Mouse (Mus musculus): ENCODE results near the gene Prmt1. TPM values are rescaled to one million over a fixed set of nuclear protein-coding genes. Genes with fewer than 3 reads are reported as not detected.

Gene Prmt1
- polyA plus RNA-seq, 1 experiment from 2014 or later: 355 TPM

DNA sequence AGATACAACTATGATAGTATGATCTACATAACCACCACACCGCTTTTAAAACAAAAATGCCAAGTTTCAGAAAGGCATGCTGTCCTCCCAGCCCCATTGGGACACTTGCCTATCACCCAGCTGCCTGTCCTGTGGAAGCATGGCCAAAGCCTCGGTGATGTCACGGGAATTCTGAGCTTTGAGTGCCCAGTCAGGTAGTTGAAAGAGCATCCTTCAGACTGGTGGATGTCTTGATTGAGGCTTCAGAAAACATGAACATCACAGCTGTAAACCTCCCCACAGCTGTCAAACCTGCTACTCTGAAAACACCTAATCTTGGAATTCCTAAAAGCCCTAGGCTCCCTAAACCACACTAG lies 27.7 kb upstream of the Prmt1 start:
- Histone ChIP-seq H3K36me3 (ENCODE audit: control insufficient read depth, insufficient read depth) (peaks cover 31% of the 10 kb centered on the region), H3K9me3 (replicated peaks; ENCODE audit: control insufficient read depth, low read length) (no peaks in the 10 kb centered on the region), H3K27me3 (ENCODE audit: control insufficient read depth, insufficient read depth, low read length) (no peaks in the 10 kb centered on the region), H3K9ac (ENCODE audit: low read length) (no peak overlapping the region), H3K4me3 (ENCODE audit: low read length) (no peak overlapping the region), H3K4me2 (ENCODE audit: low read depth, low read length) (no peak overlapping the region), H3K27ac (ENCODE audit: low read length) (no peak overlapping the region), H3K4me1 (ENCODE audit: control insufficient read depth, insufficient read depth, low read length) (peaks cover 16% of the 10 kb centered on the region)
- 85% methylated on average over 3 of the region's 3 CpGs for WGBS
- ATAC-seq (replicated peaks; ENCODE audit: extremely low read depth, insufficient read depth, low FRiP score): no peak

DNA sequence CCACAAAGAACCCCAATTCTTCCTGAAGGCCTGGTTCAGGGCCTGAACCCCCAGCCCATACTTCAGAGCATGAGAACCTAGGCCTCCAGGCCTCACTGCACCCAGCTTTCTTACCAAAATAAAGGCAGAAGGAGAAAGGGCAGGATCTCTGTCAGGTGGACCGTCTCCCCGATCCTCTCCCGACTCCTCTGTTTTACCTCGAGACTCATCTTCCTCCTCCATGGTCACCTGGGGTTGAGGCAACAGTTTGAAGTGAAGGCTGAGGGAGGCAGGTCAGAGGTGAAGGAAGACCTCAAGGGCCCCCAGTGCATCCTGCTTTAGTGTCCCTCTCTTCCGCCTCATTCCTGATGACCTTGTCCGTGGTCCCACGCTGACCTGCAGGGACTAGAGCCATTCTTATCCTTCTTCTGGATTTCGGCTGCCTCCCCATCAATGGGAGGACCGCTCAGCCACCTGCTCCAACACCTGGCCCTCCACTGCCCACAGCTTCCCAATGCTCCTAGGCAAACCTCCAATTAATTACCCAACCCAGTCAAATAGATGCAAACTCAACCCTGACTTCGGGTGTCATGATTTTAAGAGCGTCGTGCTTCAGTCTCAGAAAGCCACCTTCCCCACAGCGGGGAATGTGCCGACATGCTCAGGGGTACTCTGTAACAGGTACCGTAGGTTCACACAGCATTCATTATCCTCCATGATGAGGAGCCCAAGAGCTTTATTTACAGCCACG lies 27.2 kb upstream of the Prmt1 start:
- H3K27me3 ChIP-seq (ENCODE audit: control insufficient read depth, insufficient read depth, low read length): no peaks in the 10 kb centered on the region
- 93% methylated on average over 16 of the region's 16 CpGs for WGBS
- no peak for ATAC-seq (replicated peaks; ENCODE audit: extremely low read depth, insufficient read depth, low FRiP score)
- H3K36me3 ChIP-seq (ENCODE audit: control insufficient read depth, insufficient read depth): peaks cover 35% of the 10 kb centered on the region
- no peak overlapping the region for H3K4me3 ChIP-seq (ENCODE audit: low read length)
- no peak overlapping the region for H3K9ac ChIP-seq (ENCODE audit: low read length)
- H3K27ac ChIP-seq (ENCODE audit: low read length): no peak overlapping the region
- H3K4me2 ChIP-seq (ENCODE audit: low read depth, low read length): no peak overlapping the region
- peaks cover 10% of the 10 kb centered on the region for H3K4me1 ChIP-seq (ENCODE audit: control insufficient read depth, insufficient read depth, low read length)
- H3K9me3 ChIP-seq (replicated peaks; ENCODE audit: control insufficient read depth, low read length): no peaks in the 10 kb centered on the region

DNA sequence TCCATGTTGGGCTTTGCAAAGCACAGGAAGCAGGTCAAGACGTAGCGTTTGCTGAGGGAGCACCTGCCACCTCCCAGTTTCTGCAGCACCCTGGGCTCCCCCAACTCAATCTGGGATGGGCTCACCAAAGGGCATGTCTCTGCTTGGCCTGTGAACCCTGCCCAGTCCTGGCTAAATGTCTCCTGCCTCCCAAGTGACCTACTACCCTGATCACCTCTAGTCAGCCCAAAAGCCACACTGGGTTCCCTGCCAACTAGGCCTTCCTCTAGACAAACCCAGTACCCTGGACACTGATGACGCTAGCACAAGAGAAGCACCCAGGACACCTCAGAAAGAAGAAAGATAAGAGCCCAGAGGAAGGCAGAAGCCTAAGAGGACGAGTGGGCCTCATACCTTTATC lies 26.5 kb upstream of the Prmt1 start:
- WGBS: 75% methylated on average over 4 of the region's 4 CpGs
- no peak overlapping the region for H3K4me3 ChIP-seq (ENCODE audit: low read length)

DNA sequence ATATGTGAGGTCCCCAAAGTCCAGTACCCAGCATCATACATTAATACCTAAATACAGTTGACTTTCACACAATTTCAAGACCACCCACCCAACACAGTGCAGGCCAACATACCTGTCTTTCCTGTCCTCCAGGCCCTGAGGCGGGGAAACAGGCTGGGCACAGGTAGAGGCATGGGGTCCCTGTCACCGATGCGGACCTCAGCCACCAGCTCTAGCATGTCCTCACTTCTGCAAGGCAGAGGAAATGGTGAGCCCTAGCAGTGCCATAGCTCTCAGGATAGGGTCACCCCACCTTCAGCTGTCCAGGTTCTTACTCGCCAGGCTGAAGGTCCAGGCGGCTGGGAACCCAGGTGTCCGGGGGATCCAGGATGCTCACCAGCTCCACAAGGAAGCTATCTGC lies 25.6 kb upstream of the Prmt1 start:
- ATAC-seq (replicated peaks; ENCODE audit: extremely low read depth, insufficient read depth, low FRiP score): no peak
- H3K27me3 ChIP-seq (ENCODE audit: control insufficient read depth, insufficient read depth, low read length): no peaks in the 10 kb centered on the region
- WGBS: 96% methylated on average over 6 of the region's 6 CpGs
- H3K36me3 ChIP-seq (ENCODE audit: control insufficient read depth, insufficient read depth): peaks cover 50% of the 10 kb centered on the region
- H3K4me1 ChIP-seq (ENCODE audit: control insufficient read depth, insufficient read depth, low read length): peaks cover 8% of the 10 kb centered on the region
- H3K9me3 ChIP-seq (replicated peaks; ENCODE audit: control insufficient read depth, low read length): no peaks in the 10 kb centered on the region
- H3K4me3 ChIP-seq (ENCODE audit: low read length): no peak overlapping the region
- H3K9ac ChIP-seq (ENCODE audit: low read length): no peak overlapping the region
- H3K4me2 ChIP-seq (ENCODE audit: low read depth, low read length): no peak overlapping the region
- H3K27ac ChIP-seq (ENCODE audit: low read length): no peak overlapping the region

More for the DNA sequence above, 26.5 kb upstream of the Prmt1 start:
- ATAC-seq (replicated peaks; ENCODE audit: extremely low read depth, insufficient read depth, low FRiP score): no peak
- H3K9me3 ChIP-seq (replicated peaks; ENCODE audit: control insufficient read depth, low read length): no peaks in the 10 kb centered on the region
- no peak overlapping the region for H3K27ac ChIP-seq (ENCODE audit: low read length)
- H3K27me3 ChIP-seq (ENCODE audit: control insufficient read depth, insufficient read depth, low read length): no peaks in the 10 kb centered on the region
- H3K36me3 ChIP-seq (ENCODE audit: control insufficient read depth, insufficient read depth): peaks cover 42% of the 10 kb centered on the region
- H3K4me1 ChIP-seq (ENCODE audit: control insufficient read depth, insufficient read depth, low read length): peaks cover 8% of the 10 kb centered on the region
- no peak overlapping the region for H3K9ac ChIP-seq (ENCODE audit: low read length)
- H3K4me2 ChIP-seq (ENCODE audit: low read depth, low read length): no peak overlapping the region

DNA sequence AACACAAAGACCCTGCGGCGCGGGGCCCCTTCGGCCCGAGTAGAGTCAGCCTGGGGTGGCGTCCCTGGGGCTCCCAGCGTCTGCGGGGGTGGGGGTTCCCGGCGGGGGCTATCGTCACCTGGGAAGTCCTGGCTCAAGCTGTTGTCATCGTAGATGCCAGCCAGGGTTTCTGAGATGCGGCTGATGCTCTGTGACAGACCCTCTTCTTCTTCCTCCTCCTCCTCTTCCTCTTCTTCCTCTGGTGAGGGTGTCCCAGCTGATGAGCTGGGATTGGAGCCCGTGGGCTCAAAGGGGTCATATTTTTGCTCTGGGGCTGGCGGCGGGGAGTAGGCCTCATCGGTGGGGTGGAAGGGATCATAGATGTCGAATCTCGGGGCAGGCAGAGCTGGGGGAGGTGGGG lies 22.0 kb upstream of the Prmt1 start:
- H3K27me3 ChIP-seq (ENCODE audit: control insufficient read depth, insufficient read depth, low read length): no peaks in the 10 kb centered on the region
- H3K4me2 ChIP-seq (ENCODE audit: low read depth, low read length): no peak overlapping the region
- peaks cover 82% of the 10 kb centered on the region for H3K36me3 ChIP-seq (ENCODE audit: control insufficient read depth, insufficient read depth)
- ATAC-seq (replicated peaks; ENCODE audit: extremely low read depth, insufficient read depth, low FRiP score): no peak
- H3K9me3 ChIP-seq (replicated peaks; ENCODE audit: control insufficient read depth, low read length): no peaks in the 10 kb centered on the region
- no peak overlapping the region for H3K4me3 ChIP-seq (ENCODE audit: low read length)
- no peak overlapping the region for H3K27ac ChIP-seq (ENCODE audit: low read length)
- no peak overlapping the region for H3K9ac ChIP-seq (ENCODE audit: low read length)
- no peaks in the 10 kb centered on the region for H3K4me1 ChIP-seq (ENCODE audit: control insufficient read depth, insufficient read depth, low read length)
- 94% methylated on average over 19 of the region's 19 CpGs for WGBS

DNA sequence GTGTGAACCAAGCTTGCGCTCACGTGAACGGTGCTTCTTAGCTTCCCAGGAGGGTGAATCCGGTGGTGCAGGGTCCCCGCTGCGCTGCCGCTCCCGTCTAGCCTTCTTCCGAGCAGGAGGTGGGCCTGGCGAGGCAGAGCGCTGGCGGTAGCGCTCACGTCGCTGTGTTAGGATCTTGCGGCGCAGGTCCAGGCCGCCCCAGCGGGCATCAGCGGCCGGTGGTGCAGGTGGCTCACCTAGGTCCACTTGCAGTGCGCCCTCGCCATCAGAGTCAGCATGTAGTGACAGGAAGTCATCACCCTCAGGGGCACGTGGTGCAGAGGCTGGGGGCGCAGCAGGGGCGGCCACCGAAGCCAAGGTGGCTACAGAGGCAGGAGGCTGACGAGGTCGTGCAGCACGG lies 21.5 kb upstream of the Prmt1 start:
- H3K9me3 ChIP-seq (replicated peaks; ENCODE audit: control insufficient read depth, low read length): no peaks in the 10 kb centered on the region
- H3K4me2 ChIP-seq (ENCODE audit: low read depth, low read length): no peak overlapping the region
- H3K9ac ChIP-seq (ENCODE audit: low read length): no peak overlapping the region
- H3K27me3 ChIP-seq (ENCODE audit: control insufficient read depth, insufficient read depth, low read length): no peaks in the 10 kb centered on the region
- H3K4me3 ChIP-seq (ENCODE audit: low read length): no peak overlapping the region
- no peaks in the 10 kb centered on the region for H3K4me1 ChIP-seq (ENCODE audit: control insufficient read depth, insufficient read depth, low read length)
- H3K27ac ChIP-seq (ENCODE audit: low read length): no peak overlapping the region
- WGBS: 92% methylated on average over 30 of the region's 30 CpGs
- ATAC-seq (replicated peaks; ENCODE audit: extremely low read depth, insufficient read depth, low FRiP score): no peak
- peaks cover 87% of the 10 kb centered on the region for H3K36me3 ChIP-seq (ENCODE audit: control insufficient read depth, insufficient read depth)

DNA sequence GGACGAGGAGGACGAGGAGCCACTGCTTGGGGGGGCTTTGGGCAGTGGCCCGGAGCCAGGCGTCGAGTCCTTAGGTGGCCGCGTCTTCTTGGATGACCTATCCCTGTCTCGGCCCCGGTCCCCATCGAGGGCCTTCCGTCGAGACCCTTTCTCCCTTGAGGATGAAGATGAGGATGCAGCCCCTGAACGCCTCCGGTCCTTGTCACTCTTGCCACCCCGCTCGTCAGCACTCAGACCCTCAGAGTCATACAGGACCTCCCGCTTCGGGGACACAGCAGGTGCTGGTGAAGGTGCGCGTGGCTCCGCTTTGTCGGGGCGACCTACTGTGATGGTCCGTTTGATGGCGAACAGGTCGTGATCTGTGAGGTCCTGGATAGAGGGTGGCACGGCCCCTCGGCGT lies 20.8 kb upstream of the Prmt1 start:
- Histone ChIP-seq H3K4me1 (ENCODE audit: control insufficient read depth, insufficient read depth, low read length) (no peaks in the 10 kb centered on the region), H3K9ac (ENCODE audit: low read length) (no peak overlapping the region), H3K27ac (ENCODE audit: low read length) (no peak overlapping the region), H3K27me3 (ENCODE audit: control insufficient read depth, insufficient read depth, low read length) (no peaks in the 10 kb centered on the region), H3K4me3 (ENCODE audit: low read length) (no peak overlapping the region), H3K9me3 (replicated peaks; ENCODE audit: control insufficient read depth, low read length) (no peaks in the 10 kb centered on the region), H3K4me2 (ENCODE audit: low read depth, low read length) (no peak overlapping the region), H3K36me3 (ENCODE audit: control insufficient read depth, insufficient read depth) (peaks cover 87% of the 10 kb centered on the region)
- no peak for ATAC-seq (replicated peaks; ENCODE audit: extremely low read depth, insufficient read depth, low FRiP score)
- WGBS: 95% methylated on average over 29 of the region's 29 CpGs

DNA sequence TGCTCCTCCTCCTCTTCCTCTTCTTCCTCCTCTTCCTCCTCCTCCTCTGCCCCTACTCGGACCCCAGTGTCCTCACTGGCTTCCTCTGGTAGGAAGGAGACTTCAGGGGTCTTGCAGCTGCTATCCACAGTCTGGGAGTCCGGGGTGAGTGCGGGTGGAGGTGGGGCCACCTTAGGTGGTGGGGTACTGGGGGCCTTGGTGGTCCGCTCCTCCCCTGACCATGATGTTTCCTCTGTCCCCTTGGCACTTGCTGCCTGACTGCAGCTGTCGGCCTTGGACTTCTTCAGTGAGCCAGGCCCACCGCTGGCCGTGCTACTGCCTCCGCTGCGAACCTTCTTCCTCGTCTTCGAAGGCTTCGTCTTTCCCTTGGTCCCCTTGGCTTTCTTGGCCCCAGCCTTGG lies 20.1 kb upstream of the Prmt1 start:
- H3K4me3 ChIP-seq (ENCODE audit: low read length): no peak overlapping the region
- no peaks in the 10 kb centered on the region for H3K9me3 ChIP-seq (replicated peaks; ENCODE audit: control insufficient read depth, low read length)
- H3K36me3 ChIP-seq (ENCODE audit: control insufficient read depth, insufficient read depth): peaks cover 87% of the 10 kb centered on the region
- H3K9ac ChIP-seq (ENCODE audit: low read length): no peak overlapping the region
- H3K27ac ChIP-seq (ENCODE audit: low read length): no peak overlapping the region
- ATAC-seq (replicated peaks; ENCODE audit: extremely low read depth, insufficient read depth, low FRiP score): no peak
- no peak overlapping the region for H3K4me2 ChIP-seq (ENCODE audit: low read depth, low read length)
- 0 out of 2 replicates have a peak, but pooled peaks cover 2% of the 10 kb centered on the region for H3K4me1 ChIP-seq (ENCODE audit: control insufficient read depth, insufficient read depth, low read length)
- 96% methylated on average over 11 of the region's 12 CpGs for WGBS
- H3K27me3 ChIP-seq (ENCODE audit: control insufficient read depth, insufficient read depth, low read length): no peaks in the 10 kb centered on the region

DNA sequence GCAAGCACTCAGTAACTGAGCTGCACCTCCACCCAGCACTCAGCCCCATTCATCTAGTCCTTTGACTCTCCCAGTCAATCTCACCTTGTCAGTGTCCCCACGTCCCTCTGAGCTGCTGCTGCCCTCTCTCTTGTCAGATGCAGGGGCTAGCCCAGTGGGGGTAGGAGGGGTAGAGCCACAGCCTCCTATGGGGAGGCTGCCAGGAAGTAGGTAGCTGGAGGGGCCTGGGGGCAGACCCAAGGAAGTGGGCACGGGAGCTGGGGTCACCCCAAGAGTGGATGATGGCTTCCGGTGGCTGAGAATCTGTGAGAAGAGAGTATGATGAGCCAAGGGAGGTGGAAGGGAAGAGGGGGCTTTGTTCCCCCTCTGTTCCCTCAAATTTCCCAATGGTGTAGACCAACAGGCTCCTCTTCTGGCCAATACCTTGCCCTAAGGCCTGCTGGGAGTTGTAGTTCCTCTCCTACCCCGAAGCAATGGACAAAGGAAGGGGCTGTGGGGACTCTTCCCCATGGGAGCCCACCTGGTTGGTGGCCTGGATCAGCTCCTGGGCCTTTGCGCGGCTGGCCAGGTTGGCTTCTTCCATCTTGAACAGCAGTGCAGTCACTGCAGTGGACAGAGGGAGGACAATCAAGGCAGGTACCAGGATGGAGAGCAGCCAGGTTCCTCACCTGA lies 19.1 kb upstream of the Prmt1 start:
- H3K27ac ChIP-seq (ENCODE audit: low read length): no peak overlapping the region
- 80% methylated on average over 6 of the region's 6 CpGs for WGBS

More for the DNA sequence above, 19.1 kb upstream of the Prmt1 start:
- Histone ChIP-seq H3K4me1 (ENCODE audit: control insufficient read depth, insufficient read depth, low read length) (peaks cover 6% of the 10 kb centered on the region), H3K9ac (ENCODE audit: low read length) (no peak overlapping the region), H3K9me3 (replicated peaks; ENCODE audit: control insufficient read depth, low read length) (no peaks in the 10 kb centered on the region), H3K27me3 (ENCODE audit: control insufficient read depth, insufficient read depth, low read length) (no peaks in the 10 kb centered on the region), H3K36me3 (ENCODE audit: control insufficient read depth, insufficient read depth) (peaks cover 89% of the 10 kb centered on the region), H3K4me2 (ENCODE audit: low read depth, low read length) (no peak overlapping the region), H3K4me3 (ENCODE audit: low read length) (no peak overlapping the region)
- no peak for ATAC-seq (replicated peaks; ENCODE audit: extremely low read depth, insufficient read depth, low FRiP score)
